Mouse (Mus musculus): ENCODE data around the gene Slc26a6. TPM values are rescaled to one million over a fixed set of nuclear protein-coding genes. Genes with fewer than 3 reads are reported as not detected.

Gene Slc26a6
- polyA plus RNA-seq, 2 experiments from 2014 or later: 6.0 to 9.3 TPM

Other genes starting within 250 kb of the Slc26a6 start
- gene Arih2, start 203.9 kb upstream of the Slc26a6 start, polyA plus RNA-seq (2017; shearing (Covaris generic)): 10 to 100 TPM; 44.6 to 46.2 TPM
- gene Slc25a20, start 191.2 kb upstream of the Slc26a6 start, polyA plus RNA-seq (2017; shearing (Covaris generic)): 10 to 100 TPM; 36.2 to 41.8 TPM
- gene Prkar2a, start 164.0 kb upstream of the Slc26a6 start, polyA plus RNA-seq (2017; shearing (Covaris generic)): 1 to 10 TPM; 4.0 to 5.4 TPM
- gene Ip6k2, start 69.5 kb upstream of the Slc26a6 start, polyA plus RNA-seq (2017; shearing (Covaris generic)): 10 to 100 TPM; 13.2 to 15.8 TPM
- 1 to 10 TPM; 3.9 to 7.3 TPM for gene Nckipsd, start 44.9 kb upstream of the Slc26a6 start, polyA plus RNA-seq (2017; shearing (Covaris generic))
- not detected for gene Celsr3, start 27.0 kb upstream of the Slc26a6 start, polyA plus RNA-seq (2017; shearing (Covaris generic))
- gene Tmem89, start 61.3 kb downstream of the Slc26a6 start, polyA plus RNA-seq (2017; shearing (Covaris generic)): not detected
- gene Uqcrc1, start 83.3 kb downstream of the Slc26a6 start, polyA plus RNA-seq (2017; shearing (Covaris generic)): 100 to 1,000 TPM; 164 to 177 TPM
- gene Col7a1, start 100.3 kb downstream of the Slc26a6 start, polyA plus RNA-seq (2017; shearing (Covaris generic)): not detected
- gene Ucn2, start 132.7 kb downstream of the Slc26a6 start, polyA plus RNA-seq (2017; shearing (Covaris generic)): not detected
- gene Pfkfb4, start 138.5 kb downstream of the Slc26a6 start, polyA plus RNA-seq (2017; shearing (Covaris generic)): 1 to 10 TPM; 2.2 to 2.5 TPM
- 1,000 to 10,000 TPM; 2,345 to 2,363 TPM for gene Shisa5, start 185.3 kb downstream of the Slc26a6 start, polyA plus RNA-seq (2017; shearing (Covaris generic))
- gene Trex1, start 206.5 kb downstream of the Slc26a6 start, polyA plus RNA-seq (2017; shearing (Covaris generic)): 10 to 100 TPM; 36.6 to 42.8 TPM
- 10 to 100 TPM; 15.3 to 16.3 TPM for gene Atrip, start 220.8 kb downstream of the Slc26a6 start, polyA plus RNA-seq (2017; shearing (Covaris generic))
- gene Ccdc51, start 229.2 kb downstream of the Slc26a6 start, polyA plus RNA-seq (2017; shearing (Covaris generic)): 10 to 100 TPM; 10.9 to 12.4 TPM
- gene Tma7, start 229.3 kb downstream of the Slc26a6 start, polyA plus RNA-seq (2017; shearing (Covaris generic)): 100 to 1,000 TPM; 726 to 879 TPM
- under 1 TPM; 0.16 to 0.80 TPM for gene Plxnb1, start 242.1 kb downstream of the Slc26a6 start, polyA plus RNA-seq (2017; shearing (Covaris generic))